Mouse (Mus musculus) thymus, adult 2 months (tissue): ENCODE measurements around the gene Ephb2. TPM values are rescaled to one million over a fixed set of nuclear protein-coding genes. Genes with fewer than 3 reads are reported as not detected.

Experiments
- DNase-seq: peaks from one replicate; pipeline ENCODE4 v3.0.0; 2021
- H3K27ac ChIP-seq: fragments of 200-500 bp; 2 replicates; pipeline ENCODE4 v1.5.1; 2012; ENCODE audit warnings: low read length, control low read depth; ENCODE audit not compliant: control insufficient read depth, insufficient read depth
- H3K27me3 ChIP-seq: fragments of 200-500 bp; 2 replicates; pipeline ENCODE4 v1.6.1; 2012; ENCODE audit warnings: mild to moderate bottlenecking, low read length, moderate library complexity, mixed read lengths; ENCODE audit not compliant: control insufficient read depth, insufficient read depth
- H3K36me3 ChIP-seq: fragments of 200-500 bp; 2 replicates; pipeline ENCODE4 v1.6.1; 2012; ENCODE audit warnings: mild to moderate bottlenecking, low read length, moderate library complexity; ENCODE audit not compliant: control insufficient read depth, insufficient read depth
- H3K4me1 ChIP-seq: fragments of 200-500 bp; replicated peaks from 2 replicates; pipeline ENCODE4 v1.6.1; 2012; ENCODE audit warnings: low read length; ENCODE audit not compliant: control insufficient read depth, insufficient read depth
- H3K4me3 ChIP-seq: fragments of 200-500 bp; 2 replicates; pipeline ENCODE4 v1.5.1; 2012; ENCODE audit warnings: mild to moderate bottlenecking, low read length, control low read depth, moderate library complexity; ENCODE audit not compliant: control insufficient read depth, insufficient read depth
- CTCF ChIP-seq: fragments of 200-500 bp; IDR thresholded peaks from 2 replicates; pipeline ENCODE4 v1.5.1; 2012; ENCODE audit warnings: mild to moderate bottlenecking, control low read depth, low read length, moderate library complexity, borderline replicate concordance; ENCODE audit not compliant: control insufficient read depth, poor library complexity, insufficient read depth; ENCODE audit errors: extremely low read depth
- POLR2A ChIP-seq: fragments of 200-500 bp; IDR thresholded peaks from 2 replicates; pipeline ENCODE4 v1.6.1; 2012; ENCODE audit warnings: mild to moderate bottlenecking, low read length, control low read depth, moderate library complexity; ENCODE audit not compliant: control insufficient read depth, poor library complexity, insufficient read depth; ENCODE audit errors: extremely low read depth
- WGBS: fragments of 180-500 bp; shearing (Covaris S2); methylation state at CpG from one replicate; pipeline ENCODE4 v1.1.7; 2018; 5-methylcytosine and 5-hydroxymethylcytosine counted together
- polyA plus RNA-seq: library from polyadenylated mRNA; depleted of rRNA; stranded (reverse); fragments of >200 nt; gene quantifications from 2 replicates; pipeline ENCODE4 v1.2.3, GENCODE M21; 2012

The Ephb2 gene
- polyA plus RNA-seq, 1 experiment = 15.4 TPM

DNA sequence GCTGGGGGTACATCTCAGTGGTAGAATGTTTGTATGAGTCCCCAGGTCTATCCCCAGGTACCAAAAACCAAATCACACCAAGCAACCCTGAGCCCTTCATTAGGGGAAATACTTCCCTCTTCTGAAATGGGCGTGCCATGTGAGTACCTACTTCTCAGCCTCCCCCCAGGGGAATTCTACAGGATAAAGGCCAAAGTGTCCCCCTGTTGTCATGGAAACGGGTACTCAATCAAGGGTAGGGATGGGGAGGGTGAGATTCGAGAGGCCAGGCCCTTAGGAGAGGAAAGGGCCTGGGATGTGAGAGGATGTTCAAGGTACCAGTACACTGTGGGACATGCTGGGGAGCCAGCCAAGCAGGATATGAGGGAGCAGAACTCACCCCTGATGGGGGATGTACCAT lies 61.6 kb downstream of the Ephb2 start:
- H3K36me3 ChIP-seq = no peaks in the 10 kb centered on the region
- H3K4me1 ChIP-seq = peaks cover 5% of the 10 kb centered on the region; the same call in 1 of the 2 replicates
- TF ChIP-seq POLR2A (no peak), CTCF (no peak)
- no peak overlapping the region for H3K27ac ChIP-seq
- 92% methylated on average over 3 of the region's 3 CpGs for WGBS
- H3K27me3 ChIP-seq = no peaks in the 10 kb centered on the region
- no peak for DNase-seq
- no peak overlapping the region for H3K4me3 ChIP-seq

DNA sequence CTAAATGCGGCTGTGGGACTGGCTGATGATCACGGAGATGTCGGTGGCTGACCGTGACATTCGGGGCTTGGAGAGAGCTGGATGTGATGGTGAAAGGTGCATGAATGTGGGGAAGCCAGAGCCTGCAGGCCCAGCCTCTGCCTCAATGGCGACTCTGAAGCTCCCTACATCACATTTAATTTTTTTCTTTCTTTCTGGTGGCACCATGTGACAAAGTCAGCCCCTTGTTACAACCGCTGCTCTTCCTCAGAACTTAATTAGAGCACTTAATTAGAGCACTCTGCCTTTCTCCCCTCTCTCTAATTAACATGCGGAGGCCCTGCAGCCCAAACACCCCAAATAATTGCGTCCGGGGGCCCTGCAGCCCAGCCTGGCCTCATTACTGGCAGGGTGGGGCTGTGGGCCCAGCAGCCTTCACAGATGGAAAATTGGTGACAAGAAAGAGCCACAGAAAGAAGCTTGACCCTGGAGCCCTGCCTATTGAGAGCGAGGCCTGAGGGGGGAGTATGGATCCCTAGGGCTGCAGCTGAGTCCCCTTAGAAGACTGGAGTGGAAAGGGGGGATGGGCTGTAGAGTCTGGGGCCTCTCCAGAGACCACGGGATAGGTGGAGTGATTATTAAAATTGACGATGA lies 62.7 kb downstream of the Ephb2 start:
- DNase-seq = no peak
- Histone ChIP-seq H3K4me1 (peaks cover 5% of the 10 kb centered on the region; the same call in 1 of the 2 replicates), H3K27me3 (no peaks in the 10 kb centered on the region), H3K36me3 (no peaks in the 10 kb centered on the region), H3K4me3 (no peak overlapping the region), H3K27ac (no peak overlapping the region)
- TF ChIP-seq POLR2A (no peak), CTCF (no peak)
- WGBS = 95% methylated on average over 13 of the region's 13 CpGs

DNA sequence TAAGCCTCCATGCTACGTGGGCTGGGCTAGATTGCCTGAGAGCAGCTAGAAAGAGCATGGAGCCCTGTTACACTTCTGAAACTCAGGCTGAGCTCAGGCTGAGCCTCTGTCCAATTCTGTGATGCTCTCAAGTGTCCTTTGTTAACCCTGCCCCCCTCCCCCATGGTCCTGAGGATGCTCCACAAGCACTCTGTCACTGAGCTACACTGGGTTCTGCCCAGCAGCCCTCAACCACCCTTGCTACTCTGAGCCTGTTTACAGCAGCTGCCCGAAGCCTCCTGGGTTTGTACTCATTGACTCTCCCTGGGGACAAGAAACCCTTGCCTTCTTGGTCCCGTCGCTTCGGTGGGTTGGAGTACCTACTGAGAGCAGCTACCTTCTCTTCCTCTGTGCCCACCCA lies 63.5 kb downstream of the Ephb2 start:
- peaks cover 4% of the 10 kb centered on the region; the same call in 1 of the 2 replicates for H3K4me1 ChIP-seq
- TF ChIP-seq POLR2A (no peak), CTCF (no peak)

DNA sequence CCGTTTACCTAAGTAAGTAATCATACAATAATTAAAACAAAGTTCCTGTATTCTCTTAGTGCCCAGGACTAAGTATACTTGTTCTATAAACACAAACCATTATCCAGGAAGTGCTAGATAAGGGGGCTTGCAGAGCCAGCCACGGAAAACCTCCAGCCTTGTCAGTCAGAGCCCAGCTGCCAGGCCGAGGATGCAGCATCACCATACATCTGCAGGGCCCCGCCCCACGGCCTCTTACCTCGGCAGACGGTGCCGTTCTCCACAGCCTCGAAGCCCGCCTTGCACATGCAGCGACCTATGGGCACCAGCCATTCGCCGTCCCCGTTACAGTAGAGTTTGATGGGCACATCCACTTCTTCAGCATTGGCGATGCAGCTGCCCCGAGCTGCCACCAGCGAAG lies 65.1 kb downstream of the Ephb2 start:
- TF ChIP-seq CTCF = no peak
- TF ChIP-seq POLR2A = no peak
- no peaks in the 10 kb centered on the region for H3K27me3 ChIP-seq
- no peaks in the 10 kb centered on the region for H3K4me1 ChIP-seq
- DNase-seq = no peak
- H3K27ac ChIP-seq = no peak overlapping the region
- H3K36me3 ChIP-seq = no peaks in the 10 kb centered on the region
- 73% methylated on average over 17 of the region's 17 CpGs for WGBS
- no peak overlapping the region for H3K4me3 ChIP-seq

More for the DNA sequence above, 63.5 kb downstream of the Ephb2 start:
- no peaks in the 10 kb centered on the region for H3K36me3 ChIP-seq
- no peak overlapping the region for H3K4me3 ChIP-seq
- 95% methylated on average over 5 of the region's 5 CpGs for WGBS
- H3K27me3 ChIP-seq = no peaks in the 10 kb centered on the region
- H3K27ac ChIP-seq = no peak overlapping the region
- no peak for DNase-seq

DNA sequence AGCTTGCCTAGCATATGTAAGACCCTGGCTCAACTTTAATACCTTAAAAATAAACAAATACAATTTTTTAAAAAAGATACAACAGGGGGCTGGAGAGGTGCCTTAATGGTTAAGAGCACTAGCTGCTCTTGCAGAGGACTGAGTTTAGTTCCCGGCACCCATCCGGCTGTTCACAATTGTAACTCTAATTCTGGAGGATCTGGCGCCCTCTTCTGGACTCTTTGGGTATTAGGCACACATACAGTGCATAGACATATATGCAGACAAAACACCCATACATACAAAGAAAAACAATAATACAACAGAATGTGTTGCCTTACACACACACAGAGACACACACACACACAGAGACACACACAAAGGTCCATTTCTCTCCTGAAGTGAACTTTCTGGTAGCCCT lies 67.3 kb downstream of the Ephb2 start:
- WGBS = 95% methylated on average over 3 of the region's 3 CpGs
- H3K27me3 ChIP-seq = no peaks in the 10 kb centered on the region

DNA sequence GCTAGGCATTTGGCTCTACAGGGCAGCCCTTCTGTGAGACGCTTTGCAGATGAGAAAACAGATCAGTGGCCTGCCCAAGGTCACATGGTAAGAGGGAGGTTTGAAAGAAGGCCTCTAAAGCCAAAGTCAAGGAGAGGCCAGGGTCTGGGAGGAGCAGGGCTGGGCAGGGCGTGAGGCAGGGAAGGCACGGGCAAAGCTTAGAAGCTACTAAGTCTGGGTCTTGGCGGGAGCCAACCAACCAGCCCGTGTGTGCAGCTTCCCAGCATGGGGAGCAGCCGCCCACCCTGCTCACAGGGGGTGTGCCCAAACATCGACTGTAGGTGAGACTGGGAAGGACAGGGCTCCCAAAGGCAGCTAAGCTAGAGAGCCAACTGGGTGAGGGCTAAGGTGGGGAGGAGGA lies 70.7 kb downstream of the Ephb2 start:
- no peak overlapping the region for H3K4me3 ChIP-seq
- H3K27ac ChIP-seq = no peak overlapping the region
- DNase-seq = no peak
- no peaks in the 10 kb centered on the region for H3K27me3 ChIP-seq
- WGBS = 59% methylated on average over 7 of the region's 7 CpGs
- H3K36me3 ChIP-seq = no peaks in the 10 kb centered on the region
- TF ChIP-seq POLR2A = no peak
- TF ChIP-seq CTCF = no peak
- peaks cover 7% of the 10 kb centered on the region for H3K4me1 ChIP-seq

More for the DNA sequence above, 67.3 kb downstream of the Ephb2 start:
- H3K4me3 ChIP-seq = no peak overlapping the region
- DNase-seq = no peak
- no peaks in the 10 kb centered on the region for H3K36me3 ChIP-seq
- H3K27ac ChIP-seq = no peak overlapping the region
- peaks cover 4% of the 10 kb centered on the region; the same call in 1 of the 2 replicates for H3K4me1 ChIP-seq
- TF ChIP-seq POLR2A (no peak), CTCF (no peak)
